Mouse (Mus musculus): ENCODE measurements at regions not wholly inside any gene's neighbourhood (a gene's known extent, or its start where the extent isn't known, plus 50 kb on each side); places are given as distances from the start of the nearest gene placed in this dataset.

GRCm38 (mm10) chr3:128787686-128788085, 412.0 kb upstream of the Pitx2 start:
- H3K27me3 ChIP-seq (ENCODE audit: control insufficient read depth, insufficient read depth, low read length): no peaks in the 10 kb centered on the region
- H3K4me3 ChIP-seq (ENCODE audit: low read depth, low read length): no peak overlapping the region
- WGBS: 86% methylated on average over 5 of the region's 5 CpGs
- no peaks in the 10 kb centered on the region for H3K4me1 ChIP-seq (replicated peaks; ENCODE audit: control insufficient read depth, insufficient read depth, low read length)
- no peaks in the 10 kb centered on the region for H3K9me3 ChIP-seq (ENCODE audit: control insufficient read depth, low read length)
- no peak overlapping the region for H3K4me2 ChIP-seq (ENCODE audit: low read depth, low read length, severe bottlenecking)
- no peak overlapping the region for H3K9ac ChIP-seq (ENCODE audit: low read length)
- no peak overlapping the region for H3K27ac ChIP-seq (ENCODE audit: low read depth, low read length)
- ATAC-seq (replicated peaks; ENCODE audit: low FRiP score) (no peak), DNase-seq (ENCODE audit: low spot score) (no peak)
- H3K36me3 ChIP-seq (ENCODE audit: control insufficient read depth, insufficient read depth, low read length): no peaks in the 10 kb centered on the region

GRCm38 (mm10) chr3:128795931-128796330, 403.7 kb upstream of the Pitx2 start:
- no peak overlapping the region for H3K4me2 ChIP-seq (ENCODE audit: low read depth, low read length, severe bottlenecking)
- DNase-seq (ENCODE audit: low spot score): no peak
- no peak overlapping the region for H3K4me3 ChIP-seq (ENCODE audit: low read depth, low read length)
- 88% methylated on average over 2 of the region's 2 CpGs for WGBS
- no peaks in the 10 kb centered on the region for H3K9me3 ChIP-seq (ENCODE audit: control insufficient read depth, low read length)
- ATAC-seq (replicated peaks; ENCODE audit: low FRiP score): no peak
- H3K27me3 ChIP-seq (ENCODE audit: control insufficient read depth, insufficient read depth, low read length): no peaks in the 10 kb centered on the region
- H3K9ac ChIP-seq (ENCODE audit: low read length): no peak overlapping the region
- no peak overlapping the region for H3K27ac ChIP-seq (ENCODE audit: low read depth, low read length)
- no peaks in the 10 kb centered on the region for H3K4me1 ChIP-seq (replicated peaks; ENCODE audit: control insufficient read depth, insufficient read depth, low read length)
- no peaks in the 10 kb centered on the region for H3K36me3 ChIP-seq (ENCODE audit: control insufficient read depth, insufficient read depth, low read length)

GRCm38 (mm10) chr3:128797829-128798228, 401.8 kb upstream of the Pitx2 start:
- no peak for DNase-seq (ENCODE audit: low spot score)
- Histone ChIP-seq H3K9ac (ENCODE audit: low read length) (no peak overlapping the region), H3K36me3 (ENCODE audit: control insufficient read depth, insufficient read depth, low read length) (no peaks in the 10 kb centered on the region), H3K9me3 (ENCODE audit: control insufficient read depth, low read length) (no peaks in the 10 kb centered on the region), H3K4me3 (ENCODE audit: low read depth, low read length) (no peak overlapping the region), H3K4me2 (ENCODE audit: low read depth, low read length, severe bottlenecking) (no peak overlapping the region), H3K4me1 (replicated peaks; ENCODE audit: control insufficient read depth, insufficient read depth, low read length) (no peaks in the 10 kb centered on the region), H3K27me3 (ENCODE audit: control insufficient read depth, insufficient read depth, low read length) (no peaks in the 10 kb centered on the region), H3K27ac (ENCODE audit: low read depth, low read length) (no peak overlapping the region)
- WGBS: 74% methylated on average over 1 of the region's 1 CpGs
- no peak for ATAC-seq (replicated peaks; ENCODE audit: low FRiP score)

GRCm38 (mm10) chr3:128829371-128830160, 370.1 kb upstream of the Pitx2 start:
- no peak overlapping the region for H3K4me2 ChIP-seq (ENCODE audit: low read depth, low read length, severe bottlenecking)
- no peak overlapping the region for H3K27ac ChIP-seq (ENCODE audit: low read depth, low read length)
- no peaks in the 10 kb centered on the region for H3K36me3 ChIP-seq (ENCODE audit: control insufficient read depth, insufficient read depth, low read length)
- no peaks in the 10 kb centered on the region for H3K9me3 ChIP-seq (ENCODE audit: control insufficient read depth, low read length)
- no peak overlapping the region for H3K9ac ChIP-seq (ENCODE audit: low read length)
- 55% methylated on average over 12 of the region's 12 CpGs for WGBS
- H3K27me3 ChIP-seq (ENCODE audit: control insufficient read depth, insufficient read depth, low read length): no peaks in the 10 kb centered on the region
- ATAC-seq (replicated peaks; ENCODE audit: low FRiP score): 0 out of 2 replicates have a peak, but pooled peaks have one; percentile 53
- no peak for DNase-seq (ENCODE audit: low spot score)
- no peaks in the 10 kb centered on the region for H3K4me1 ChIP-seq (replicated peaks; ENCODE audit: control insufficient read depth, insufficient read depth, low read length)
- H3K4me3 ChIP-seq (ENCODE audit: low read depth, low read length): no peak overlapping the region

GRCm38 (mm10) chr3:128850327-128850977, 349.2 kb upstream of the Pitx2 start:
- Histone ChIP-seq H3K4me2 (ENCODE audit: low read depth, low read length, severe bottlenecking) (no peak overlapping the region), H3K9me3 (ENCODE audit: control insufficient read depth, low read length) (no peaks in the 10 kb centered on the region), H3K9ac (ENCODE audit: low read length) (no peak overlapping the region), H3K36me3 (ENCODE audit: control insufficient read depth, insufficient read depth, low read length) (no peaks in the 10 kb centered on the region), H3K4me3 (ENCODE audit: low read depth, low read length) (no peak overlapping the region), H3K4me1 (replicated peaks; ENCODE audit: control insufficient read depth, insufficient read depth, low read length) (no peaks in the 10 kb centered on the region), H3K27me3 (ENCODE audit: control insufficient read depth, insufficient read depth, low read length) (no peaks in the 10 kb centered on the region), H3K27ac (ENCODE audit: low read depth, low read length) (no peak overlapping the region)
- no peak for ATAC-seq (replicated peaks; ENCODE audit: low FRiP score)
- WGBS: 79% methylated on average over 6 of the region's 6 CpGs
- no peak for DNase-seq (ENCODE audit: low spot score)

GRCm38 (mm10) chr3:128856515-128856914, 343.2 kb upstream of the Pitx2 start:
- no peak for DNase-seq (ENCODE audit: low spot score)
- no peak overlapping the region for H3K4me3 ChIP-seq (ENCODE audit: low read depth, low read length)
- no peaks in the 10 kb centered on the region for H3K36me3 ChIP-seq (ENCODE audit: control insufficient read depth, insufficient read depth, low read length)
- H3K9ac ChIP-seq (ENCODE audit: low read length): no peak overlapping the region
- H3K27me3 ChIP-seq (ENCODE audit: control insufficient read depth, insufficient read depth, low read length): no peaks in the 10 kb centered on the region
- H3K4me1 ChIP-seq (replicated peaks; ENCODE audit: control insufficient read depth, insufficient read depth, low read length): no peaks in the 10 kb centered on the region
- ATAC-seq (replicated peaks; ENCODE audit: low FRiP score): no peak
- 86% methylated on average over 5 of the region's 5 CpGs for WGBS
- no peak overlapping the region for H3K27ac ChIP-seq (ENCODE audit: low read depth, low read length)
- H3K9me3 ChIP-seq (ENCODE audit: control insufficient read depth, low read length): no peaks in the 10 kb centered on the region
- H3K4me2 ChIP-seq (ENCODE audit: low read depth, low read length, severe bottlenecking): no peak overlapping the region

- Histone ChIP-seq H3K4me1 (replicated peaks; ENCODE audit: control insufficient read depth, insufficient read depth, low read length) (no peaks in the 10 kb centered on the region; the same call in 1 of the 2 replicates), H3K9ac (ENCODE audit: low read length) (no peak overlapping the region), H3K27ac (ENCODE audit: low read depth, low read length) (no peak overlapping the region), H3K27me3 (ENCODE audit: control insufficient read depth, insufficient read depth, low read length) (no peaks in the 10 kb centered on the region), H3K4me3 (ENCODE audit: low read depth, low read length) (no peak overlapping the region), H3K4me2 (ENCODE audit: low read depth, low read length, severe bottlenecking) (no peak overlapping the region), H3K9me3 (ENCODE audit: control insufficient read depth, low read length) (no peaks in the 10 kb centered on the region), H3K36me3 (ENCODE audit: control insufficient read depth, insufficient read depth, low read length) (no peaks in the 10 kb centered on the region)
- peak; percentile 57 for ATAC-seq (replicated peaks; ENCODE audit: low FRiP score)
- DNase-seq (ENCODE audit: low spot score): no peak
- 43% methylated on average over 10 of the region's 10 CpGs for WGBS
Observed at GRCm38 (mm10) chr3:128881685-128882444, 317.8 kb upstream of the Pitx2 start.

- 74% methylated on average over 7 of the region's 7 CpGs for WGBS
- no peak for ATAC-seq (replicated peaks; ENCODE audit: low FRiP score)
- Histone ChIP-seq H3K9ac (ENCODE audit: low read length) (no peak overlapping the region), H3K27me3 (ENCODE audit: control insufficient read depth, insufficient read depth, low read length) (no peaks in the 10 kb centered on the region), H3K27ac (ENCODE audit: low read depth, low read length) (no peak overlapping the region), H3K4me1 (replicated peaks; ENCODE audit: control insufficient read depth, insufficient read depth, low read length) (no peaks in the 10 kb centered on the region; the same call in 1 of the 2 replicates), H3K4me3 (ENCODE audit: low read depth, low read length) (no peak overlapping the region), H3K9me3 (ENCODE audit: control insufficient read depth, low read length) (no peaks in the 10 kb centered on the region), H3K36me3 (ENCODE audit: control insufficient read depth, insufficient read depth, low read length) (no peaks in the 10 kb centered on the region), H3K4me2 (ENCODE audit: low read depth, low read length, severe bottlenecking) (no peak overlapping the region)
- DNase-seq (ENCODE audit: low spot score): no peak
Observed at GRCm38 (mm10) chr3:128883636-128884195, 316.0 kb upstream of the Pitx2 start.

Data from forebrain, embryonic 11.5 days (tissue).